Mouse (Mus musculus) CH12.LX (cell line): ENCODE results near the gene Cntn4. TPM values are rescaled to one million over a fixed set of nuclear protein-coding genes. Genes with fewer than 3 reads are reported as not detected.
A peak's percentile ranks its signal among the peaks of the same experiment; 100 is the strongest.

Experiments
- DNase-seq: peaks from one replicate; pipeline ENCODE4 v3.0.0-alpha.2; 2013; ENCODE audit errors: extremely low read depth
- H3K27ac ChIP-seq: 2 replicates; pipeline ENCODE4 v1.5.1; 2012; ENCODE audit warnings: low read depth, mild to moderate bottlenecking, control low read depth, moderate library complexity; ENCODE audit not compliant: insufficient read depth
- H3K27me3 ChIP-seq: replicated peaks from 2 replicates; pipeline ENCODE3; 2012; ENCODE audit warnings: inconsistent platforms
- H3K36me3 ChIP-seq, 2 experiments: replicated peaks in 1 of 2; 2 replicates each; pipeline versions ENCODE3 to v1.6.1; 2012; ENCODE audit warnings: inconsistent platforms in 1 of 2, low read length in 1 of 2, mild to moderate bottlenecking in 1 of 2, mixed read lengths in 1 of 2, moderate library complexity in 1 of 2; ENCODE audit not compliant: control insufficient read depth in 1 of 2, insufficient read depth in 1 of 2
- H3K4me1 ChIP-seq, 2 experiments: 2 replicates each; pipeline ENCODE4 v1.6.1; 2012; ENCODE audit warnings: inconsistent platforms in 1 of 2, moderate library complexity in 1 of 2; ENCODE audit not compliant: insufficient read depth in 2 of 2, control insufficient read depth in 1 of 2
- H3K4me2 ChIP-seq: 2 replicates; pipeline ENCODE4 v1.6.1; 2012; ENCODE audit warnings: low read depth, mild to moderate bottlenecking, control low read depth; ENCODE audit not compliant: poor library complexity, insufficient read depth, severe bottlenecking
- H3K4me3 ChIP-seq, 3 experiments: fragments of 150-350 bp in 1 of 3; sonication (generic) in 1 of 3; replicated peaks in 1 of 3; 2 replicates each; pipeline versions ENCODE3 to v1.5.1; 2011 to 2012; ENCODE audit warnings: low read depth in 2 of 3, low read length in 2 of 3, mild to moderate bottlenecking in 2 of 3, moderate library complexity in 2 of 3, control low read depth in 1 of 3, improper control_type of control experiment in 1 of 3, inconsistent platforms in 1 of 3, mixed read lengths in 1 of 3; ENCODE audit not compliant: poor library complexity in 1 of 3
- H3K79me2 ChIP-seq: replicated peaks from 2 replicates; pipeline ENCODE4 v1.6.1; 2012; ENCODE audit warnings: mild to moderate bottlenecking, moderate library complexity; ENCODE audit not compliant: control insufficient read depth, poor library complexity, insufficient read depth, severe bottlenecking; ENCODE audit errors: extremely low read depth
- H3K9ac ChIP-seq: 2 replicates; pipeline ENCODE4 v1.6.1; 2012; ENCODE audit warnings: low read depth, mild to moderate bottlenecking, control low read depth, moderate library complexity; ENCODE audit not compliant: insufficient read depth
- H3K9me3 ChIP-seq: replicated peaks from 2 replicates; pipeline ENCODE3; 2012; ENCODE audit warnings: low read length, inconsistent platforms, mixed read lengths
- BHLHE40 ChIP-seq: IDR thresholded peaks from 2 replicates; pipeline ENCODE4 v1.6.1; 2011; ENCODE audit warnings: mild to moderate bottlenecking, low read depth, low read length, improper control_type of control experiment
- CTCF ChIP-seq, 2 experiments: IDR thresholded peaks in 1 of 2; conservative IDR thresholded peaks in 1 of 2; 2 replicates each; pipeline ENCODE4 v1.5.1; 2011 to 2012; ENCODE audit warnings: low read depth in 2 of 2, low read length in 2 of 2, improper control_type of control experiment in 1 of 2, inconsistent platforms in 1 of 2, mild to moderate bottlenecking in 1 of 2, moderate library complexity in 1 of 2
- ELF1 ChIP-seq: IDR thresholded peaks from 2 replicates; pipeline ENCODE4 v1.6.1; 2014; ENCODE audit warnings: low read depth, mild to moderate bottlenecking, inconsistent platforms, low read length, improper control_type of control experiment
- EP300 ChIP-seq: IDR thresholded peaks from 2 replicates; pipeline ENCODE4 v1.6.1; 2011; ENCODE audit warnings: low read length, improper control_type of control experiment
- HCFC1 ChIP-seq: IDR thresholded peaks from 2 replicates; pipeline ENCODE4 v1.6.1; 2012; ENCODE audit warnings: low read depth, mild to moderate bottlenecking, inconsistent platforms, low read length, improper control_type of control experiment
- IRF4 ChIP-seq: IDR thresholded peaks from 2 replicates; pipeline ENCODE4 v1.6.1; 2014; ENCODE audit warnings: low read depth, mild to moderate bottlenecking, inconsistent platforms, low read length, improper control_type of control experiment
- JUND ChIP-seq: conservative IDR thresholded peaks from 2 replicates; pipeline ENCODE4 v1.6.1; 2011; ENCODE audit warnings: low read depth, low read length, improper control_type of control experiment
- NELFE ChIP-seq: IDR thresholded peaks from 2 replicates; pipeline ENCODE4 v1.6.1; 2011; ENCODE audit warnings: low read depth, low read length, improper control_type of control experiment
- NRF1 ChIP-seq: IDR thresholded peaks from 2 replicates; pipeline ENCODE4 v1.6.1; 2014; ENCODE audit warnings: low read depth, mild to moderate bottlenecking, inconsistent platforms, low read length, improper control_type of control experiment, moderate library complexity
- PAX5 ChIP-seq: IDR thresholded peaks from 2 replicates; pipeline ENCODE4 v1.6.1; 2012; ENCODE audit warnings: low read length, inconsistent platforms, mixed read lengths
- POLR2A ChIP-seq: IDR thresholded peaks from 2 replicates; pipeline ENCODE4 v1.6.1; 2011; ENCODE audit warnings: low read depth, mild to moderate bottlenecking, improper control_type of control experiment, low read length
- POLR2AphosphoS2 ChIP-seq: IDR thresholded peaks from 2 replicates; pipeline ENCODE4 v1.6.1; 2011; ENCODE audit warnings: low read depth, low read length, improper control_type of control experiment
- RAD21 ChIP-seq: IDR thresholded peaks from 2 replicates; pipeline ENCODE4 v1.6.1; 2011; ENCODE audit warnings: low read depth, mild to moderate bottlenecking, low read length, improper control_type of control experiment, moderate library complexity
- SMC3 ChIP-seq: IDR thresholded peaks from 2 replicates; pipeline ENCODE4 v1.6.1; 2011; ENCODE audit warnings: low read depth, low read length, improper control_type of control experiment
- TBP ChIP-seq: conservative IDR thresholded peaks from 2 replicates; pipeline ENCODE4 v1.6.1; 2011; ENCODE audit warnings: low read depth, low read length, improper control_type of control experiment
- TCF12 ChIP-seq: IDR thresholded peaks from 2 replicates; pipeline ENCODE4 v1.6.1; 2014; ENCODE audit warnings: low read depth, mild to moderate bottlenecking, inconsistent platforms, low read length, improper control_type of control experiment
- UBTF ChIP-seq: IDR thresholded peaks from 2 replicates; pipeline ENCODE4 v1.6.1; 2012; ENCODE audit warnings: low read depth, mild to moderate bottlenecking, inconsistent platforms, low read length, improper control_type of control experiment, moderate library complexity
- ZKSCAN1 ChIP-seq: IDR thresholded peaks from 2 replicates; pipeline ENCODE4 v1.6.1; 2012; ENCODE audit warnings: low read depth, inconsistent platforms, low read length, improper control_type of control experiment, borderline replicate concordance
- ZNF384 ChIP-seq: IDR thresholded peaks from 2 replicates; pipeline ENCODE4 v1.6.1; 2012; ENCODE audit warnings: low read depth, low read length, improper control_type of control experiment, inconsistent platforms
- dilution Hi-C: fragments of 300-500 bp; cut with MboI; formaldehyde crosslinking; loops from 2 replicates; pipeline ENCODE4 v1.14.3; 2020; ENCODE audit warnings: low sequenced_read_pairs; ENCODE audit not compliant: extremely low pct_unique_long_range_greater_than_20kb, extremely low pct_ligation_motif_present
- in situ Hi-C: fragments of 300-500 bp; cut with MboI; formaldehyde crosslinking; loops from 3 replicates; pipeline ENCODE4 v1.14.3; 2019; ENCODE audit warnings: low sequenced_read_pairs, low pct_ligation_motif_present, low pct_unique_long_range_greater_than_20kb, mixed read lengths
- polyA plus RNA-seq: library from polyadenylated mRNA; unstranded; fragments of >175 nt; gene quantifications from 2 replicates; pipeline ENCODE4 v1.2.1, GENCODE M21; 2012; ENCODE audit warnings: low read depth; ENCODE audit not compliant: insufficient read length
- total RNA-seq, 2 experiments: library from RNA; depleted of rRNA; stranded (reverse); fragments of 300-350 nt in 1 of 2; fragments of >200 nt in 1 of 2; gene quantifications; 2 replicates each; pipeline ENCODE4 v1.2.3; 2012 to 2014

Cntn4 gene
- total and polyA plus RNA-seq, 3 experiments, result 0.14 TPM; not detected in 2

DNA sequence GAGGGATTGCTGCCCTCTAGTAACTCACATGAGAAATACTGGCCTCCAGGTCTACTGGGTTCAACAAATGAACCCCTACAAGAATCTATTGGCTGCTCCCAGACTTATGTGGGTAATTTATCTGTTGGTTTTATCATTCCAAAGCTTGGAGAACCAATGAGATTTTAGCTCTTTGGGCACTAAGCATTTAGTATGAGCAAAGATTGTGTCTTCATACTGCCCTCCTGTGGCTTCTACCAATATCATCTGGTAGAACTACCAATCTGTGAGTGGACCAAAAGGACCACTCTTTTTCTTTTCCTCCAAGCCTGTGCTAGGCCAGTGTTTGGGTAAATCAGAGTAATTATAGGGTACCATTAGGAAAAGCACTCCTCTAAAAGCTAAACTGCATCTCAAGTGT is 866.0 kb downstream of the Cntn4 start:
- Histone ChIP-seq H3K9me3 (no peaks in the 10 kb centered on the region), H3K9ac (no peak overlapping the region), H3K27ac (no peak overlapping the region), H3K4me3 (no peak overlapping the region), H3K4me1 (no peaks in the 10 kb centered on the region), H3K36me3 (no peaks in the 10 kb centered on the region), H3K79me2 (no peaks in the 10 kb centered on the region), H3K4me2 (no peak overlapping the region), H3K27me3 (no peaks in the 10 kb centered on the region)
- in situ Hi-C loops, result no loop called here
- dilution Hi-C loops, result no loop called here
- DNase-seq, result peak; percentile 15
- no peak for TF ChIP-seq POLR2AphosphoS2
- no peak for TF ChIP-seq UBTF
- TF ChIP-seq RAD21, result peak; percentile 26
- TF ChIP-seq SMC3, result peak; percentile 22
- TF ChIP-seq CTCF (conservative IDR thresholded peaks at IDR 0.05 in 1 of 2, IDR thresholded peaks at IDR 0.05 in 1 of 2; ENCODE audit: low read depth in 2 of 2, low read length in 2 of 2), result peak in 1 of 2 experiments; percentile 42; a peak in 3 of 4 replicates

- no peaks in the 10 kb centered on the region for H3K36me3 ChIP-seq
- TF ChIP-seq HCFC1, result no peak
- no peak for TF ChIP-seq EP300
- TF ChIP-seq RAD21, result no peak
- TF ChIP-seq UBTF, result no peak
- TF ChIP-seq NELFE, result no peak
- no peak for TF ChIP-seq ZKSCAN1
- no peak for TF ChIP-seq BHLHE40
- TF ChIP-seq PAX5, result no peak
- DNase-seq, result no peak
- no peak overlapping the region for H3K4me2 ChIP-seq
- no peak overlapping the region for H3K27ac ChIP-seq
- H3K79me2 ChIP-seq, result no peaks in the 10 kb centered on the region
- no peaks in the 10 kb centered on the region for H3K9me3 ChIP-seq
- dilution Hi-C loops, result no loop called here
- no peaks in the 10 kb centered on the region for H3K27me3 ChIP-seq
- no peak overlapping the region for H3K9ac ChIP-seq
- H3K4me1 ChIP-seq, result no peaks in the 10 kb centered on the region
- in situ Hi-C loops, result no loop called here
- no peak overlapping the region for H3K4me3 ChIP-seq
Observed at GRCm38 (mm10) chr6:106561649-106562048, 884.2 kb downstream of the Cntn4 start.

DNA sequence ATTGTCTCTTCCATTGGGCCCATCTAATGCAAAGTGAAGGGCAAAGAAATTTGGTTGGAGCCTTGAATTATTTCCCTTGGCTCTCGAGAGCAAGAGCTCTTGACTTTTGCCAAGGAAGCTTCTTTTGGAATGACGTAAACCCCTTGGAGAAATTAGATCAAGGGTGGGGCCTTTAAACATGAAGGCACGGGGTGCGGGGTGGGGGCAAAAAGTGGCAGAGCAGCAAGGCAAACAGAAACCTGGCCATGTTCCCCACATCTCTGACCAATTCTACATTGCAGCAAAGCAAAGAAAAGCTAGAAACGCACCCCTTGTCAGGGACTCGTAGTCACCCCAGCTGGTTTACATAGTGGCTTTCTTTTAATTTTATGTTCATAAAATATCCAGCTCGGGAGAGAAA is 887.9 kb downstream of the Cntn4 start:
- H3K4me2 ChIP-seq, result no peak overlapping the region
- no peaks in the 10 kb centered on the region for H3K79me2 ChIP-seq
- H3K4me1 ChIP-seq, result no peaks in the 10 kb centered on the region
- no peak overlapping the region for H3K27ac ChIP-seq
- H3K36me3 ChIP-seq, result no peaks in the 10 kb centered on the region
- dilution Hi-C loops, result no loop called here
- no peak overlapping the region for H3K4me3 ChIP-seq
- H3K9me3 ChIP-seq, result no peaks in the 10 kb centered on the region
- DNase-seq, result no peak
- no peaks in the 10 kb centered on the region for H3K27me3 ChIP-seq
- H3K9ac ChIP-seq, result no peak overlapping the region
- TF ChIP-seq POLR2A (no peak), IRF4 (no peak), ZNF384 (no peak), NRF1 (no peak), ELF1 (no peak), BHLHE40 (no peak), RAD21 (no peak), TBP (no peak), TCF12 (no peak), HCFC1 (no peak), UBTF (no peak), JUND (no peak)
- in situ Hi-C loops, result no loop called here
